Mouse (Mus musculus) adrenal gland, adult 18-20 months (tissue): ENCODE measurements around the gene Ldhb. TPM values are rescaled to one million over a fixed set of nuclear protein-coding genes. Genes with fewer than 3 reads are reported as not detected.
"Not testable (repeated sequence)": the region's sequence is repeated elsewhere in the genome, so short reads cannot be mapped to it uniquely, and the experiment has no call there.

ENCODE experiments used
- DNase-seq, 2 experiments: peaks; one replicate each; pipeline ENCODE4 v3.0.0; 2021 to 2022; ENCODE audit warnings: low spot score in 2 of 2
- total RNA-seq, 2 experiments: library from RNA; stranded (reverse); gene quantifications; 1 replicate in 1 of 2; 2 replicates in 1 of 2; pipeline ENCODE4 v1.2.3; 2021

The Ldhb gene
- total RNA-seq, 2 experiments from 2014 or later, result 208 to 422 TPM

DNA sequence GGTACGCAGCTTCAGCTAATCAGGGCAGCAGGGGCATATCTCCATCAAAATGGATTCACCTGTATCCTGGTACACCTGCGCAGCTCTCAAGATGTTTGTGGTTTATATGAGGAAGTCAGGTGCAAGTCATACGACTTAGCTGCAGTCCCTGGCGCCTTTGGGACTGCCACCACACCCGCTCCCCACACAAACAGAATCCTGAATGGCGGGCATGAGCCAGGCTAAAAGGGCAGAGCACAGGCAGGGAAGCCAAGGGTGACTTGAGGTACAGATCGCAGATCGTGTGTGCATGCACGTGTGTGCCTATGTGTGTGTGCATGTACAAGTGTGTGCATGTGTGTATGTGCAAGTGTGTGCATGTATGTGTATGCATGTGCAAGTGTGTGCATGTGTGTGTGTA lies 7.6 kb upstream of the Ldhb start:
- not testable (repeated sequence) for DNase-seq

DNA sequence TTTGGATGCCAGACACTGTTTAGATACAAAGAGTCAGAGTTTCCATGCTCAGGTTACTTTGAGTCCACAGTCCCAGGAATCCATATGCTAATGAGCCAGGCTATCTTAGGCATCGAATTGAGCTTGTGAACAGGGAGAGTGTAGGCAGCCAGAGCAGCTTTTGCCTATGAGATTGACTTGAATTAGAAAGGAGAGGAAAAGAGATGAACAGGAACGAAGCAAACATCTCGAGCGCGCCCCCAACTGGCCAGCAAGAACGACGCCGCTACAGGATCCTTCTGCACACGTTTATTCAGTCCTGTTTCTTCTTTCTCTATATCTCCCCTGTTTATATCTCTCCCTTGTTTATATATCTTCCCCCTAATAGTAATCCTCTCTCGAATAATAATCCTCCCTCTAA lies 7.2 kb upstream of the Ldhb start:
- peak; percentile 32 to 48 for DNase-seq

DNA sequence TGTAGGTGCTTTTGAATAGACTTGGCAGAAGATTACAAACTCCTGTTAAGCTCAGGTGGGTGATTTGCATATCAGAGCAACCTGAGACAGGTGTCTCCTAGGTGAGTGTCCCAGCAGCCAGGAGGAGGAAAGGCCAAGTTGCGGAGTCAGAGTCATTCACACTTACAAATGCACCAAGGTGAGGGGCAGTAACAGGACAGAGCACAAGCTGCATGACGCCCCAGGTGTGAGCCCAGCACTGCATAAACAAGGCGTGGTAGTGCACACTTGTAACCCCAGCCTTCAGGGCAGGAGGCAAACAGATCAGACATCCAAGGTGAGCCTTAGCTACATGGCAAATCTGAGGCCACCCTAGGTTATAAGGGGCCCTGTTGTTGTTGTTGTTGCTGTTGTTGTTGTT lies 5.1 kb upstream of the Ldhb start:
- DNase-seq, result no peak

DNA sequence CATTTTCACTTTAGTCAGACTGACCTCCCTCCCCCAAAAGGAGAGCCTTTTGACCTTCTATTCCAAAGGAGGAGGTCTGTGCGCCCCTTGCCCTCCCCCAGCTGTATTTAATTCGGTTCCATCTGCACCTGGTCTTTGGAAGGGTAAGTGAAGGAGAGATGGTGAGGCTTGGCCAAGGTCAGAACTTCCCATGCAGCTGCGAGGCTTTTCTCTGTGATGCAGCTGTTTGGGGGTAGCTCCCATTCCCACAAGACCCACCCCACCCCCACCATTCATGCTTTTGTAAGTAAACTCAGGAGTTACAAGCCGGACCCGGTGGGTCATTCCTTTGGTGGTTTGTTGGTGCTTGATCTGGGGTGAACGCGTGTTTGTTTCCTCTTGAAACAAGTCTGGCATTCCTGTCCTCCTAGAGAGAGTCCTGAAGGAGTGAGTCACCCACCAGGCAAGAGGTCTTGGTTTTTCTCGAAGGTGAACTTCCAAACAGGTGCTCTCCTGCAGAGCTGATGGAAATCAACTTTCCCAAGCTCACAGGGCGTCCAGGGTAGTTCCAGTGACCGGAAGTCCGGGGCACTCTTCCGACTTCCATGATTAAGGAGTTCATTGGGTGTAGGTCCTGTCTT lies 3.9 kb upstream of the Ldhb start:
- DNase-seq, result no peak

DNA sequence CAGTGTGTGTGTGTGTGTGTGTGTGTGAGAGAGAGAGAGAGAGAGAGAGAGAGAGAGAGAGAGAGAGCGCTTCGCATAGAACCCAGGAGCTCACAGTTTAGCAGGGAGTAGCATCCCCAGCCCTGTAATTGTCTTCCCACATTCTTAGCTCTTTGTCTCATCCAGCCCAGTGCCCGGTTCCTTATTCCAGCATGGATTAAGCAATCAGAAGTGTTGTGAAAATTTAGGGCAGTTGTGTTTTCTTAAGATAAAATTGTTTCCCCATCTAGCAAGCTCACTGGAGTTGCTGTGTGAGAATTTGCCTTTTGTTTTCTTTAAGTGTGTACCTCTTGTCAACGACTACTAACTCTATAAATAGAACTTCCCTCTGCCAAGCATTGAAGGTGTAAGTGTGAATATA lies 906 bp upstream of the Ldhb start:
- DNase-seq, result no peak

DNA sequence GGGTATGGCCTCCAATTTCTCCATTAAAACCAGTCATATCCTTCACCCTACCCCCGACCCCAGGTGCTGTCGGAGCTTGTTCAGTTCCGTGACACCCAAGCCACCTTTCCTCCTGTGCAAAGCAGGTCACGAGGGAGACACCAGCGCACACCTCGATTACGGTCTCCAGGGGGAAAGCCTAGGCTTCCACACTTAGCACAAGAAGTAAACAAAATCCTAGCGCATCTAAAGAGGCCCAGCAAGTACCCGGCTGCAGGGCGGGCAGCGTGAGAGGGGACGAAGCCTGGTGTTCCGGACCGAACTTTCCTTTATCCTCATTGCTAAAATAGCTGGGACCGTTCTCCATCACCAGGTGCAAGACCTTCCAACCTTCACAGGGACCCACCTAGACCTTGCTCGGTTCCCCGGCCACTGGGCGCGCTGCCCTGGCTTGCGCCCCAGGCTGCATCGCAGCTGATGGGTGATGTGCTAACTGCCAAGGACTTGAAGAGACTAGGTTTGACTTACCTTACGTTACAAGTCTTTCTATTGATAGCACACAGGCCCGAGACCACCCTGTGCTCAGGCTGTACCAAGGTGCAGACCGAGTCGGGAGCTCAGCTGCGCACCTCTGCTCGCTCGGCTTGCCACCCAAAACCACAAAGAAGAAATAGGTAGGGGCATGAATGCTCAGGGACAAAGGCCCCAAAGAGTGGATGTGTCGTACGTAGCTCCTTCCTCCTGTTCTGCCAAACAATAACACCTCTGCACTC lies 548 bp downstream of the Ldhb start:
- peak in 1 of 2 experiments; percentile 18 for DNase-seq

DNA sequence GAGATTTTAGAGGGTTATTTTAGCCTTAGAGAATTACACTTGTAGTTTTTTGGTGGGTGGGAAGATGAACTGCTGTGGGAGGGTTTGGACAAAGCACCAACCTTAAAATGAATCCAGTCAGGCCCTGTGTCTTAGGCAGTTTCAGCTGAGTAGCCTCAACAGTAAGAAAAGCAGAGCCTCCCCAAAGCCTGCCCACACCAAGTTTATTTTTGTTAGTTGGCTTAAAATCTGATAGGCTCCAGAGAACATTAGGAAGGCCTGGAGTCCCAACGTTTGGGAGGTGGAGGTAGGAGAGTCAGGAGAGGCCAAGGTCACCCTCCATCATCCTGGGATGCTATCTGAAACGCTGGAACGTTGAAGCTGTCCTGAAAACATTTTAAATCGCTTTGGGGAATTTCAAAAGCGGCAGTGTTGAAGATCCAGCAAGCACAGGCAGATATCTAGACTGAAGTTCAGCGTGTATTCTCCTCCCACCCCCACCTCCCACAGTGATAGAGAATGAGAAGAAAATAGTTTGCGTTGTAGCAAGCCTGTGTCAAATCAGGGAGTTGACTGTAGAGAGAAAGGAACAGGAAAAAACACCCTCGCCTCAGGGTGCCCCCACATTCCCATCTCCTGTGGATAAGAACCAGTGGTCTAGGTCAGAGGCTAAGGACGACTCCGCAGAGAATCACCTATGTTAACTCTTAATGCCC lies 1.3 kb downstream of the Ldhb start:
- DNase-seq, result no peak

GRCm38 (mm10) chr6:142503601-142504000 lies 4.2 kb downstream of the Ldhb start:
- no peak for DNase-seq

GRCm38 (mm10) chr6:142502519-142503125 lies 5.1 kb downstream of the Ldhb start:
- no peak for DNase-seq

GRCm38 (mm10) chr6:142490114-142490513 lies 17.6 kb downstream of the Ldhb start:
- DNase-seq, result not testable (repeated sequence)

DNA sequence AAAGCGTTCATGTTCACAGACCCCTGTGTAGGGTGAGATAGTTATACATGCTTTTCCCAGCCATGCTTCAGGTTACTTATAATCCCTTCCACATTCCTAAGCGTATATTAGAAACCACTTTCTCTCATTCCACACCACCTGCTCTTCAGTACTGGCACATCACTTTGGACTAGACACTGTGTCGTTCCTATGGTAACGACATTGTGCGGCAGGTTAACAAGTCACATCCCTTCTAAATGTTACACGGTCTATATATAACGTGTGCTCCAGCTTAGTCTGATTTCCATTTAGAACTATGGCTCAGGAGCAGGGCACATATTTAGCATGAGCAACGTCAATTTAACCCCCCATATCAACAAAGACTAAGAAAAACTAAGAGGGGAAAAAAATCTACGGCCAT lies 20.1 kb downstream of the Ldhb start:
- DNase-seq, result no peak

GRCm38 (mm10) chr6:142485478-142486123 lies 22.2 kb downstream of the Ldhb start:
- no peak for DNase-seq

DNA sequence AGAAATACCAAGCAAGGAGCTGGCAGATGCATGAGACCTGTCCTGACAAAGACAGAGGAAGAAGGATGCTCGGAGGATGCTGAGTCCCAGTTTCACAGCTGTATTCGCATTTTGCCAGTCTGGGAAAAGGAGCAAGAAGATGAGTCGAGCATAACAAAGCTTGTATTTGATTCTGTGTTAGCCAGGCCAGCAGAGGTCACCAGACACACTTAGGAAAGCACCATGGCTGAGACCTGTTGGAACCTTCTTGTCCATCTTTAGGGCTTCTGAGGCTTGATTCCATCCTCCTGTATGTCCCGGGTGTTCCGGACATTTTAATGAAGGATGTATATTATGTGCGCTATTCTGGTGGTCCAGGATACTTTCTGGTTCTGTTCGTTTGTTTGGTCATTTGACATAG lies 30.5 kb downstream of the Ldhb start:
- DNase-seq, result no peak

DNA sequence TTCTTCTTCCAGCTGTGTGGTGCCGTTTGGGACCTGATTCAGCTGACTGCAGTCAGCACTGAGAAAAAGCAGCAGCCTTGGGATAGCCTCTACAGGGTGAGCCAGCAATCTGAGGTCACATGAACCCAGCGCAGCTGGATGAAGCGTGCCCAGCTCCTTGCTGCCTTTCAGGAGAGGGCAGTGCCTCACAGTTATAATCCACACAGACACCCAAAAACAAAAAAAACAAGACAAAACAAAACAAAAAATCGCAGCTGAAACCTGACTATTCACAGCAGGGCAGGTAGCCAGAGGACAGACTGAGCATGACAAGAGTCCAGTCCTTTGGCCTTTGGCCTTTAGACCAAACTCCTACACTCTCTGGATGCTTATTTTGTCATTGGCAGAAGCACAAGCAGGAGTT lies 35.0 kb downstream of the Ldhb start, which contains the start of gene Gys2:
Gys2 (minus strand) TSS at position 309 of the 403 bp plus-strand sequence.
- no peak for DNase-seq

DNA sequence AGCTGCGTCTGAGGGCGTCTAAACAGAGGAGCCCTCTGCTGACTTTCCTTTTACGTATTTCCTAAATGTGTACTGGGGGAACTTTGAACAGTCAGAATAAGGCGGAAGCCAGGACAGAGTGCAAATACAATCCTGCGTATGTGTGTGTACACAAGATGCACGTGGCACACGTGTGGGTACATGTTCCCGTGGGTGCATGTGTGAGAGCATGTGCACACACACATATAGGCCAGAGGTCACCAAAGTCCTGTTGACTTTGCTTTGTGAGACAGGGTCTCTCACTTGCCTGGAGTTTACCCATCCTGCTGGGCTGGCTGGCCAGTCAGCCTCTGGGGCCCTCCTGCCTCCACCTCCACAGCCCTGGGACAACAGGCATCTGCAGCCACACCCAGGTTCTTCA lies 36.6 kb downstream of the Ldhb start:
- DNase-seq, result no peak

DNA sequence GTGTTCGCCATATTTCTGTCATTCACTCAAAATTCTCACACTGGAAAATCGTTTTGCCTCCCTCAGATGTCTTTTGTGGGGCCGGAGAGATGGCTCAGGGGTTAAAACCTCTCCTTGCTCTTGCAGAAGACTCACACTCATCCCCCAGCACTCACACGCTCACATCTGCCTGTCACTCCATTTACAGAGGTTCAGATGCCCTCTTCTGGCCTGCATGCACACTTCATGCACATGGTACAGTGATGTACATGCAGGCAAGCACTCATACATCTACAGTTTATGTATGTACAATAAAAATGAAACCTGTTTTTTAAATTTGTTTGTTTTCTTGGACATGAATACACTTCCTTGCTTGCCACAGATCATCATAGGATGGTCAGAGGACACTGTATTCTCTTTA lies 38.2 kb downstream of the Ldhb start:
- no peak for DNase-seq

DNA sequence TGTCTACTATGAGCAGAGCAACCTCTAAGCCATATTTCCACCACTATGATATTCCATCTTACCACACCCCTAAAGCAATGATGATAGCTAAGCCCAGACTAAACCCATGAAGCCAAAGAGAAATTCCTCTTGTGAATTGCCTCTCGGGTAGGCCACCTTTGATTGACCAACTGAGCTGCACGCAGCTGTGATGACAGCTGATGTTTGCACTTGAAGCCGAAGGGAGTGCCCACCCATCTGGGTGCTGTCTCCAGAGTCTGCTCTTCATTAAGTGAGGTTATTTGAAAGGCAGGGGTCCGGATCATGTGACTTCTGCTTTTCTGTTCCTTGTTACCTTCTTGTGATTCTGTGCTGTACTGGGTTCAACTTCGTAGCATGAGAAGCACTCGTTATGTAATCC lies 45.6 kb downstream of the Ldhb start:
- DNase-seq, result no peak

DNA sequence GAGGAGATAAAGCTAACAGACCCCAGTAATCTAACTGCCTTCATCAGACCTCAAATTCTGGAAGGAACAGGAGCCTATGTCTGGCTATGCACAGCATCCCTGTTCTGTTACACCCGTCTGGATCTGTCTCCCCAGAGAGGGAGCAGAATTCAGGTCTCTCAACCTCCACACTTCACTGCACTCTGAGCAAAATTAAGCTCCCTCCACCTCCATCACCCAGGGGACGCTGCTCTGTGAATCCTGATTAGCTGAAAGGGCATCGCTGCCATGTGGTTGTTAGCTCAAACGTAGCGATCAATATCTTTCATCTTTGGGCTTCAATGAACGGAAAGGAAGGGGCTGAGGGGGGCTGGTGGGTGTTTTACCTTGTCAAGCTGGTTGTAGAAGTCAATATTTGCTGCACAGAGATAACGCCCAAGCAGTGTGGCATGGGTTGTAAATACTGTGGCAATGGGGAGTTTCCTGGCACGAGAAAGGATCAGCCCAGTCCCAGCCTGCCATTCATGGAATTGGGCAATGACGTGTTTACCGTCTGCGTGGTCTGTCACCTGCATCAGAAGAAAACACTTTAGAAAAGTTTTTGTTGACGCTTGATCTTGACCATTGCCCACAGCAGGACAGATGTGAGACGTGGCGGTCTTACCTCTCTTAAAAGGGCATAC lies 48.6 kb downstream of the Ldhb start:
- DNase-seq, result no peak

- no peak for DNase-seq
These were observed 49.7 kb downstream of the Ldhb start for GRCm38 (mm10) chr6:142458010-142458409.

DNA sequence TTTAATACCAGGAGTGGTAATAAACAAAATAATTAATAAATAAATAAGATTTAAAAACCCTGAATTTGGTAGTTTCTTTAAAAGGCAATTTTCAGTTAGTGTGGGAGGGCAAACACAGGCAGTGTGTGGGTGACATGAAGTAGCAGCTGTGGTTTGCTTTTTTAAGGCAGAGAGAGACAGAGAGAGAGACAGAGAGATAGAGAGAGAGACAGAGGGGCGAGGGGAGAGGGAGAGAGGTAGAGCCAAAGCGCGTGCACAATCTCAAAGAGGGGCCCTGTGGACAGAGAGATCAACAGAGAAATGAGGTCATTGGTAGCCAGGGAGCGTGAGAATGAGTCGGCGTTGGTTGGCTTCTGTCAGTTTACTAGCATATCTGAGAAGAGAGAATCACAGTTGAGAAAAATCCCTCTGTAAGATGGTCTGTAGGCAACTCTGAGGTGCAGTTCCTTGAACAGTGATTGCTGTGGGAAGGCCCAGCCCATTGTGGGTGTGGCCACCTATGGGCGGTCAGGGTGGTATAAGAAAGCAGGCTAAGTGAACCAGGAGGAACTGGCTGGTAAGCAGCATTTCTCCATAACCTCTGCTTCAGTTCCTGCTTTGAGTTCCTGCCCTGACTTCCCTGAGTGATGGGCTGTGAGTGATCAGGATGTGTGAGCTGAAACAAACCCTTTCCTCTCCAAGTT lies 52.3 kb downstream of the Ldhb start:
- DNase-seq, result no peak
